Mouse (Mus musculus): ENCODE results near the gene Lrch1.
A peak's percentile ranks its signal among the peaks of the same experiment; 100 is the strongest.

The Lrch1 gene

DNA sequence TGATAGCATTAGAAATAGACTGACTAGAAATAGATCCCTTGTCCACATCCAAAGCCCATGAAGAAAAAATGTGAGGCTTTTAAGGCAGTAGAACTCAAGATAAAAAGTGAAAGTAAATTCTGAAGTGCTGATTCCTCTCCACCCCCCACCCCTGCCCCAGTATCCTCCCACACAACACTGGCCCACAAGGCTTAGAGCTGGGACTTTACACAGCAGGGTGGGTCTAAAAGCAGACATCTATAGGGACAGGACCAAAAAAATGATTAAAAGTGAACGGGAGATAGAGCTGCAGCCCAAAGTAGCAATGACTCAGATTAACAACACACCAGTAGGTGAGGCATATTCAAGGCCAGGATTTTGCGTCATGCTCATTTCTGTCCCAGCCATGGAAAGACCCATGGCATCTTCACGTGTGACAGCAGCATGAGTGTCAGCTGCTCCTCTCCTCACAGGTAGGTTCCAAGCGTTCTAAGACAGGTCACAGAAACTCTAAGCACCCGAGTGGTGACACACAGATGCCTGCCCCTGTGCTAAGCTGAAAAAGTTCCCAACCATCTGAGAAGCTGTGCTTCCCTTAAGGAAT lies 29.1 kb downstream of the Lrch1 start:
- no peak for DNase-seq

DNA sequence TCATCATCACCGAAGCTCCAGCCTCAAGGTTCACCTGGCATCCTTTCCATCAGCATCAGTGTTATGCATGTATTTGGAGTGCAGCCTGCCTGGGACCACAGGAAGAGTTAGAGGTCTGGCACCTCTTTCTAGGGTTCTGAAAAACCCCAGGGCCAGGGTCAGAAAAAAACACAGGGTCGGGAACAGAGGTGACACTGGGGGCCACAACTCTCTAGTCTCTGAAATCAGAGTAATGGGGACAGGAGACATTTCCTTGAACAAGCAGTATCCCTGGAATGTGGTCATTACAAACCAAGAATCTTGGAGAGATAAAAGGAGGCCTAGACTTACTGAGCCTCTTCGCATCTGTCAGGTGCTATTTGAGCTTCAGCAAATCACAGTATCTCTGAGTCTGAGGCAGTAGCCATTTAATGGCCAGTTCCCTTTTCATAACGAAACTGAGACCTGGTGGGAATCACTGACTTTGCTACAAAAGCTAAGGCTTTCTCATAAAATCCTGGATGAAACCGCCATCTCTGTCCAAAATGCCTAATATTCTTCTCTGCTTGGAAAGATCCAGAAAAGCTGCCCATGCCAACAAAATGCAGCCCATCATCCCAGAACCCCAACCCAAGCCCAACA lies 30.1 kb downstream of the Lrch1 start:
- no peak for DNase-seq

DNA sequence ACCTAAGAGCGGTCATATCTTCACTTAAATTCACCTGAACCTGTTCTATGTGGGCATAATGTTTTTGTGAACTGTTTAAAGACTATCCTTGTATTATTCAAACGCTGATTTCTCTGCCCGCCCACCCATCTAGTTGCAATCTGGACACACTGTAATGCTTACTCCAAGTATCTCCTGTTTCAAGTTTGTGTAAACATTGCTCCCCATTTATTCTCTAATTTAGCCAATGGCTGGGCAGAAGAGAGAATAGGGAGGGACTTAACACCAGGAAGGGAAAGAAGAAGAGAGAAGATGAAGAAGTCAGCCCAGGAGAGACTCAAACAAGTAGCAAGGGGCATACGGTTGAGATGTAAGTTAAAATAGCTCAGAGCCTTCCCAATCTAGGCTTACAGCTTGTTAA lies 31.0 kb downstream of the Lrch1 start:
- DNase-seq = no peak

DNA sequence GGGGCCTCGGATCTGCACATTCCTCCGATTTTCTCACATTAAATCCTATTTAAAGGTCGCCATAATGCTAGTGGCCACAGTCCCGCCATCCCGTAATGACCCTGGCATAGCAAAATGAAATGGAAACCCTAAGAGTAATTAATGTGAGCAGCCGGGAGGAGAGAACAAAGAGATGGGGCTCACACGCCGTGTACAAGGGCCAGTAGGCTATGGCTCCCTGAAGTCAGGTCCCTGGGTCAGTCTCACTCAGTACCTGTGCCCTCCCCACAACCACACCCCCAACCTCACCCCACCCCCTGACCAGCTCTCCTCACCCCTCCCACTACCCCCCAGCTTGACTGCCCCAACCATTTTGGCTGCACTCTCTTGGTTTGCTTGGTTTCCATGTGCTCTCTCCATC lies 31.6 kb downstream of the Lrch1 start:
- no peak for DNase-seq

DNA sequence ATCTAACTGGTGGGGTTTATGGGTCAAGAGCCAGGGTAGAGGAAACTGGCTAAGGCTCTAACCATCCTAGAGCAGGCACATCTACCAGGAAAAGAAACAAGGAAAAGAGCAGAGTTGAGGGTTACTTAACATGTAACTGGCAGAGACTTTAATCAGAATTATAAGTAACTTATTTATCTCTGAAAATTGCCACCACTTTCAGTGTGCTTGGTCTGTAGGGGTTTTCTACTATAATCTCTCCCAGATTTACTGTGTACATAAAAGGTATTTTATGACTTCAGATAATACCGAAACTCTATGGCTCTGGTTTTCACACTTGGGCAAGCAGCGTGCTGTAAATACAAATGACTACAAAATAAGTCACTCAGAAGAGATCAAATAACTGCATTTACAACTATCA lies 32.0 kb downstream of the Lrch1 start:
- no peak for DNase-seq

DNA sequence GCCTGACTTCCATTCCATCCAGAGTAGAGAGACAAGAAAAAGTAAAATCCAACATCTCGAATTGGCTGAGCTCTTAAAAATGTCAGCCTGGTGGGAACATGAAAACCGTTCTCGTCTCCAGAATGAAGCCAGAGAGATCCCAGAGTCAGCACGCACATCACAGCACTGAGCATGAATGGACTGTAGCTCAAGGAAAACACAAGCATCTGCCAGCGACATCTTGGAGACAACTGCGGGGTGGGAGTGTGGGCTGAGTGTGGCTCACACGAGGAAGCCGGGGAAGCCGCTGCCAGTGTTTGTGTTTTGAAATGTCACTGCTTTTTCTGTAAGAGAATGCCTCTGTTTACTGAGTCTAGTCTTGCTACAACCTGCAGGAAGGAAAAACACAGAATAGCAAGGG lies 32.7 kb downstream of the Lrch1 start:
- no peak for DNase-seq

DNA sequence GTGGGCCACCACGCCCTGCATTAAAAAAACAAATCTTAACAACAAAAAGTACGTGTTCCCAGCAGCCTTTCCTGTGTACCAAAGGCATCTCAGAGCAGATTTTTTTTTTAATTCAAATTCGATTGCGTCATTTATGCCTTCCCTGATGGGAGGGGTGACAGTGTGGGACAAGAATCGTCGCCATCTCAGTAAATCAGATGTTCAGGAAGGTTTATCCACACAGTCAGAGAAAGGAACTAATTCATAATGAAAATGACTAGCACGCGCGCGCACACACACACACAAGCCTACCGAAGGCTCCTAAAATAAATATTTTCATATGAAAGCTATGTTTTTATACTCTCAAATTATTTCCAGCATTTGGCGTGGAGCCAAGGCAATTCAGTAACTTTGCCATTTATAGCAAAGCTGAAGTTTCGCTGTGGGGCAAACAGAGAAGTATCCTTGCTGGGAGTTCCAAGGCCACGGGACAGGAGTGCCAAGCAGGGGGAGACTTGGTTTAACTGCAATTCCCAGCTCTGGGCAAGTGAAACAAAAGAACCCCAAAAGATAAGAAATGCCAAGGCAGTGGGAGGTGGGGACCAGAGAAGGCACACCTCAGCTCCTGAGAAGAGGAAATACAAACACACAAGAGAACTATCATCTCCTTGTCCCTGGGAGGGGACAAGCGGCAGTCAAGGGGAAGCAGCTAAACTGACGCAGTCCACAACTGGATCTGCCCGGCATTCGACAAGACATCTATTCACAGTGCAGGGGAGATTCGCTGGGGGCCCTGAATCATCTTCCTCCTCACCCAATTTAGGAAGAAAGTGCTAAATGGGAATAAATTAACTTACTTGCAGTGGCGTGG lies 34.1 kb downstream of the Lrch1 start:
- peak; percentile 64 for DNase-seq

DNA sequence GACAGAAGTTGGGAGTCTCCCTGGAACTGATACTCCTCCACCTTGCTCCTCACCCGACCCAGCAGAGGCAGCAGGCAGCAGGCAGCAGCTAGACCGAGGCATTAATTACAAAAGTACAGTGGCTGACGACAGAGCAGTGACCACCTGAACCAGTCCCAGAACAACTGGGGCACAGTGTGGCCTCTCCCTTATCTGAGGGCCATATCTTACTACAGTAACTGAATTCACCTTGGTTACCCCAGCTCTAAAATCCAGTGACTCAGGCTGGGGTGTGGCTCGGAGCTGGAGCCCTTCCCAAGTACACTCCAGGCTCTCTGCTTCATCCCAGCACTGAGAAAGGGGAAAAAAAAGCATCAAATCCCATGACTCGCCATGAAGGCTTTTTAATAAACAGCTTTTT lies 37.3 kb downstream of the Lrch1 start:
- DNase-seq = no peak

DNA sequence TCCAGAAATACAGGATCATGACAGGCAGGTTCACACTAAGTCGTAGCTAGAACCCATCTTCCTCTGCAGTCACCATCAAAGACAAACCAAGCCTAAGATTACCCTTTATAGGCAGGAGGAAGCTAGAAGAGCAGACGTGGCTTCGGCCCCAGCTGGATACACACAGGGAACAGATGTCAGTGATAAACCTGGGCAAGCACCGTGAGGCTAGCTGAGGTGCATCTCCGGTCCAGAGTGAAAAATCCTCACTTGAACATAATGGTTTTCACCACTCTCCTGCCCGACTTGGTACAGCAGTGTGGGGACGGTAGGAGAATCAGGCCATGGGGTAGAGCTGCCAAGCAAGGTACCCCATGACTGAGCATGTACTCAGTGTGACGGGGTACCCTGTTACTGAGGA lies 38.7 kb downstream of the Lrch1 start:
- DNase-seq = no peak

DNA sequence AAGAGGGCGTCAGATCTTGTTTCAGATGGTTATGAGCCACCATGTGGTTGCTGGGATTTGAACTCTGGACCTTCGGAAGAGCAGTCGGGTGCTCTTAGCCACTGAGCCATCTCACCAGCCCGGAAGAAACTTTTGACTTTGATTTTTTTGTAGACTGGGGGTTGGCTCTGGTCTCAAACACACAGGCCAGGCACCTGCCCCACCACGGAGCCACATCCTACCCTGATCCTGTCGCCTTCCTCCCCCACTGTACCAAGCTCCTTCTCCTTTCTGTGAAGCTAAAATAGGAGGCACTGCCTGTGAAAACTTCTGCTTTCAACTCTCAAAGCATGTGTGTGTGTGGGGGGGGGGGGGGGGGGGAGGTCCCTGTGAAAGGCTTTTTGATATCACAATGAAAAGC lies 39.4 kb downstream of the Lrch1 start:
- DNase-seq = no peak

DNA sequence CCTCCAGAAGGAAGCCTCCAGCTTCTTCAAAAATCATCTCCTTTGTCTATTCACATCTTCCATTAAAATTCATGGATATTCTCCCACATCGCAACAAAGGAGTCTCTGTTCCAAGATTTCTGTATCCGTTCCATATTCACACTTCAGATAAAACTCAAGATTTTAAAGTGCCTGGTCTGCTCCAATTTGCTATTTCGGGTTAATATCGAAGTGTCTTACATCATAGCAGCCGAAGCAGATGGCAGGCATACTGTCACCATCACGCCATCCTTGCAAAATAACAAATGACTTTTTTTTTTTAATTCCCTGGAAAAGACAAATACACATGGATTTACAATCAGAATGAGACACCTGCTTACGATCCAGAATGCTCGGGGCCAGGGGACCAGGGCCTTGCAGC lies 40.0 kb downstream of the Lrch1 start:
- DNase-seq = no peak

DNA sequence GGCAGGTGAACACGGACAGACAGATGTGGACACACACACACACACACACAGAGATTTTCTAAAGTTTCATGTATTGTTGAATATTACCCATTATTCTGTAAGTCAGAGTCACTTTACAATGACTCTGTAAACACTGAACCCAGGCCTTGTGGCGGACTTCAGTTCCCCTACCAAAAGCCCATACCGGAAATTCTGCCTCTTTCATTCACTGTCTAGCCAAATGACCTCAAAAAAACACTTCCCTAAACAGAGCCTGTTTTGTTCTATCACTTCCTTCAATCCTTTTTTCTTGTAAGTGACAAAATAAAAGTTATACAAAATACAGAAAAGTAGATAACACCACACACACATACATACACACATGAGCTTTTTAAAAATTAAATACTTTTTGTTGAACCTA lies 41.7 kb downstream of the Lrch1 start:
- no peak for DNase-seq

DNA sequence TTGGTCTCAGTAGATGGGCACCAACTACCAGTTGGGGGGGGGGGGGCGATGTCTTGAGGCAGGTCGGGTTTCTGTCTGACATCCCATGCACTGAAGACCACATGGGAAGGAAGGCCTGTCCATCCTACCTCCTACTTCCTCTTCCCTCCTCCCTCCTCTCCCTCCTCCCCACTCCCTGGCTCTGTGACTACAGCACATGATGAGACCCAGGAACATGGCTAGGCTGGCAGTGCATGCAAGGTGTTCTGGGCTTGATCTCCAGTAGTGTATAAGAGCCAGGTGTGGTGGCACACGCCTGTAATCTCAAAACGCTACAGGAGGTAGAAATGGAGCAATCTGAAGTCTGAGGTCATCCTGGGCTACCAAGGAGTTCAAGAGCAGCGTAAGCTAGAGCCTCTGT lies 43.2 kb downstream of the Lrch1 start:
- DNase-seq = no peak

DNA sequence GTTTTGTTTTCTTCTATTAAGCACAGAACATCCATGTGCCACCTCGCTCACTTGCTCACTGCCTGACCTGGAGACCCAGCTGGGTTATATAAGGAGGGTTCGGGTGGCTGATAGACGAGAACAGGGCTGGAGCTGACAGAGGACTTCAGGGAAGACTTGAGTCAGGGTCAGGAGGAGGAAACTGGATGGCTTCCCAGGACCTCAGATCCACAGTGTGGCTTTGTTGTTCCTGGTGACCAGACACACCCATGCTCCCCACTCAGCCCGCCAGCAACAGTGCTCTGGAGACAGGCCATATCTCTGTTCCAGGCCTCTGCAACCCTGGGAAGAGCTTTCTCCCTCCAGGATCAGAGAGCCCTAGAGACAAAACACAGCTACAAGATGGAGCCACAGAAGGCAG lies 44.6 kb downstream of the Lrch1 start:
- peak; percentile 46 for DNase-seq

DNA sequence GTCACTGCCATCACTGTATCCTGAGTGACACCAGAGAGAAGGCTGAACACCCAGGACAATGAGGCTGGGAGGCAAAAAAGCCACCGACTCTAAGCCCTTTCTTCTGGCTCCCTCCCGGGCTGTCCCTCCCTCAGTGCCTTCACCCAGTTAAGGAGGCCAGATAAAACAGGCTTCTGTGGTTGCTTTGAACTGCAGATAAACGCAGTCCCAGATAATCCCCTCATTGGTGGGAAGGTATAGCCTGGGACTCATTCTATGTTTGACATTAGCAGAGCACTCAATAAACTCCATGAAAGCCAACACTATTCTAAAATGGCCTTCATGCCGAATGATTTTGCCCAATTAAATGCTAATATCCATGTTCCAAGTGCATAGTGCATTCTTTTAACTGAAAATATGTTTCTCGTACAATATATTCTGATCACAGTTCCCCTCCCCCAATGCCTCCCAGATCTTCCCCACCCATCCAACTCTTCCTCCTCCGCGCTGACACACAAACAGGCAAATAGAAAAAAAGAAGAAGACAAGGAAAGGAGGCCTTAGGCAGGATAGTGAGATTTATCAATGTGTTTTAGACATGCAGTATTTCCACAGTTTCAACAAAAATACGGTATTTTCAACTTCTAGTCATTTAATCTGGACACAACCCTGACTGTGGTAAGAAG lies 46.8 kb downstream of the Lrch1 start:
- no peak for DNase-seq

DNA sequence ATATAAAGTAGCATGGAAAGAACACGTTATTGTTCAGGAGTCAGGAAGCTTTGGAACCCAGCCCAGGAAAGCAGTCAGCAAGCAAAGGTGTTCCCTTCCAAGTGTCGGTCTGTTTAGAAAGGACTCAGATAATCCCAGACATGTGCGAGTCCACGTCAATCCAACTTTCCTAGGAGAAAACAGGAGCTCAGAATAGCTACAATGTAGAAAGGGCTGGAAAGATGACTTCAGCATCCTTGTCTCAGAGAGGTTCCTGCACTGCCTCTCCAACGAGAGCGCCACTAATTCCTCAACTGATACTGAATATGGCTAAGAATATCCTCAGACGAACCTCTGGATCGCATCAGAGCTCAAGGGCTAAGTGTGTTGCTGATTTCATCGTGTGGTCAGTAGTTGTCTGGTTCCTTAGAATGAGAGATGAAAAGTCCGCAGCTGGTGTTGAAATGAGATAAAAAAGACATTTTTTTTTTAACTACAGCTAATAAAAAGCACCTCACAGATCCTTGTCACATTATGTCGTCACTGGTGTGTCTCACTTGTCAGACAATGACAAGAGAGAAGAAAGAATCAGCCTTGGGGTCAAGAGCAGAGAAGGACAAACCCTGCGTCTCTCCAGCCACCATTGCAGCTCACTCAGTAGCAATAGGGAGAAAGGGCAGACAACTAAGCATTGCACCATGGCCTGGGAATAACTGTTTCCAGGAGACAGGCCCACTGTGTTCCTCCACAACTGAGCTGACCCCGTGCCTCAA lies 47.5 kb downstream of the Lrch1 start:
- peak; percentile 44 for DNase-seq

DNA sequence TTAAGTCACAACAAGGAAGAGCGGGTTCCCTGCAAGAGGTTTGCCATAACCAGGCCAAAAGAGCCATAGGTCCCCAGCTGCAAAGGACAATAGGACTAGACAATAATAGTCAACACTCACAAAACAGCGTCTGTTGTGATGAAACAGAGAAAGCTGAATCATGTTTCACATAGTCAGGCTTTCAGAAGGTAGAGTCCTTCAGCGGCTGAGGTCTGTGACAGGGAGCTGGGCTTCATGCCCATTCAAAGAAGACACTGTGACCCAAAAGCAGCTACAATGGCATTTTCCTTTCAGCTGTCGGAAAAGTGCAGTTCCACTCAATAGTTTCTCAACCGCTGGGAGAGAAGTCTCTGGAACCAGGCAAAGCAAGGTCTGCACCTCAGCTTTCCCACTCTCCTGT lies 48.7 kb downstream of the Lrch1 start:
- DNase-seq = no peak

DNA sequence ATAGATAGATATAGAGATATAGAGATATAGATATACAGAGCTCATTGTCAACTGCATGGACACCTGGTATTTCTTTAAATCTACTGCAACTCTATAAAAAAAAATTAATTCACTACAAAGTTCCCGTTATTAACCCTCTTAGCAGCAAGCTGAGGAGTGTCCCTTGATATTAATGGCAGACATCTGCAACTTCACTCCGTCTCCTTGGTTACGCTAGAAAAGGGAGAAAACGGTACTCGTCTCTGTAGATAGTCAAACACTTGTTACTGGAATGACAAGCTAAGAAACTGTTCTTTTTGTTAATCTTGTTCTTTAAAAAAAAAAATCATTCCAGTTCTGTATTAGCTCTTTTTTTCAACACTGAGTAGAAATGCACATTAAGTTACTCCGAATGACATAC lies 54.0 kb downstream of the Lrch1 start:
- DNase-seq = no peak

DNA sequence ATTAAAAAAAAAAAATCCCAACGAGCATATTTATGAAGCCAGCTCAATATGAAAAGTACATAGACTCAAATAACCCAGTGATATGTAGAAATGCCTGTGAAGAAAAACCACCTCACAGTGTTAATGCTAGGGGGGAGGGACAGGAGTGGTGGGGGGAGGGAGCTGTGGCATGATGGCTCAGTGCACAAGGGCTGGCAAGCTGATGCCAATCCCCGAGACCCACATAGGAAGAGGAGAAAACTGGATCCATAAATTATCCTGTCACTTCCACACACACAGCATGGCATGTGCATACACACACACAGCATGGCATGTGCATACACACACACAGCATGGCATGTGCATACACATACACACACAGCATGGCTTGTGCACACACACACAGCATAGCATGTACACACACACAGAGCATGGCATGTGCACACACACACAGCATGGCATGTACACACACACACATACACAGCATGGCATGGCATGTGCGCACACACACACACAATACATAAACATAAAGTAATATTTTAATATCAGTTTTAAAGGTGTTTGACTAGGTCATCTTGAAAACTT lies 54.5 kb downstream of the Lrch1 start:
- DNase-seq = no peak

DNA sequence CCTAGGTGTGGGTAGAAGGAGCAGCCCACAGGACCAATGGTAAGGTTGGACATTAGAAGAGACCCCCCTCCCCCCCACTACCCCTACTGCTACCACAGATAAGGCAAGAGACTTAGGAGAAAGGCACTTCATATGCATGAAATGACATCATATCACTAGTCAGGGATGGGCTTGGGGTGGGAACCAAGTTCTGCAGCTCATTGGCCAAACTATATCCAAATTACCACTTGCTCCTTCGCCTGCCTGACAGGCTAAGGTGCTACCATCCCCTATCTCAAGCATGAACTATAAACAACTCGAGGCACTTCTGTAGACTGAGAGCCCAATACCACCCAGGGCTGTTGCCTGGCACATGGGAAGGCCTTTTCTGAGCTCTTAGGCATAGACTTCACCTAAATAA lies 58.4 kb downstream of the Lrch1 start:
- DNase-seq = no peak

DNA sequence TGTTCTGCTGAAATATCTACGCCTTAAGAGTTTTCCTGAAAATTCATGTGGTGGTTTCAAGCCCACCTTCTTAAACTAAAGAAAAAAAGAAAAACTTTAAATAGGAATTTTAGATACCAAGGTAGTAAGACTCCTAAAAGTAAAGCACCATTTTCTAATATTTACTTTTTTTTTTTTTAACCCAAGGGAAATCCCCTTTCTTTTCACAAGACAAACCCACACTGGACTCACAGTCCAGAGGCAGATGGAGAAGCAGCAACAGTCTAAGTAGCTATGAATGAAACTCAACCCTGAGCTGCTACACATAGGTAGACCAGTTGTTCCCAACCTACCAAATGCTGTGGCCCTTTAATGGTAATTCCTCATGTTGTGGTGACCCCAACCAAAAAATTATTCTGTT lies 59.6 kb downstream of the Lrch1 start:
- DNase-seq = no peak

DNA sequence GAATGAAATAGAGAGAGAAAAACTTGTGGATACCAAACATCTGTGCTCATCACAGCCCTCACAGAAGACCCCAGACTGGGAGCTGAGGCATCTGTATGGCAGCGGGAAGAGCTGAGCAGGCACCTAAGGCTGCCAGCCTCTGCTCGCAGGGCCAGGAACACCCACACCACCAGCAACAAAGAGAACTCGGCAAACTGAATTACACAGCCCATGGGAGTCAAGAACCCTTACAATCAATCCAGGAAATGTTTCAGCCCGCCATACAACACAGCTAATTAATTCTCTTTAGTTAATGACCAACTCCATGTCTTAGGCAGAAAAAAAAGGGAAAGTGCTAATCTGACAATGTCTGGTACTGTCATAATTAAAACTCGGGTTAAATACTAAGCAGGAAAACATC lies 61.2 kb downstream of the Lrch1 start:
- peak; percentile 44 for DNase-seq

DNA sequence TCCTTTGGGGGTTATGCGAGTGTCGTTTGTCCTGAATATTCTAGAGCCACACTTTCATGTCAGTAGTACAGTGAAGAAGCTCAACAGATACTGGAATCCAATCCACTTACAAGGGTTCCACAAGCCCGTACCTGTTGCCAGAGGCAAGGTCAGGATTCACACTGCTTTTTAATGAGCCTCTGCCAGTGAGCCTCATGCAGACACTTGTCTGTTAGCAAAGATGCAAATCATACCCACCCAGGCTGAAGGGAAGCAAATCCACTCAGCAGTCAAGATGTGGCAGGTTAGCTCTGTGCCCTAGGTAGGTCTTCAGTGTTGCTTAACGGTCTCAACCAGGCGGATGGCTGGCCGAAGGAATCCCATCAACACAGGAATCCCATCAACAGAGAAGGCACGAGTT lies 62.8 kb downstream of the Lrch1 start:
- DNase-seq = no peak
